Mouse (Mus musculus): ENCODE results near the gene Sestd1.

The Sestd1 gene

GRCm38 (mm10) chr2:77171444-77172240 lies 108.8 kb downstream of the Sestd1 start:
- DNase-seq = peak; percentile 25

- DNase-seq = no peak
These were observed 109.7 kb downstream of the Sestd1 start, which contains the start of gene Ccdc141 for GRCm38 (mm10) chr2:77170633-77171105. Gene Ccdc141, minus strand, starts transcription at chr2:77170636.

- DNase-seq = no peak
These were observed 110.3 kb downstream of the Sestd1 start for GRCm38 (mm10) chr2:77169916-77170632.

- DNase-seq = no peak
These were observed 111.2 kb downstream of the Sestd1 start for GRCm38 (mm10) chr2:77169218-77169617.

GRCm38 (mm10) chr2:77168781-77169180 lies 111.6 kb downstream of the Sestd1 start:
- DNase-seq = no peak

GRCm38 (mm10) chr2:77168081-77168685 lies 112.2 kb downstream of the Sestd1 start:
- DNase-seq = no peak

- DNase-seq = no peak
These were observed 114.0 kb downstream of the Sestd1 start for GRCm38 (mm10) chr2:77166366-77166765.

- DNase-seq = no peak
These were observed 115.7 kb downstream of the Sestd1 start for GRCm38 (mm10) chr2:77164662-77165061.

GRCm38 (mm10) chr2:77163381-77163780 lies 117.0 kb downstream of the Sestd1 start:
- no peak for DNase-seq

- DNase-seq = no peak
These were observed 118.3 kb downstream of the Sestd1 start for GRCm38 (mm10) chr2:77162135-77162534.

GRCm38 (mm10) chr2:77157546-77157945 lies 122.8 kb downstream of the Sestd1 start:
- no peak for DNase-seq

- no peak for DNase-seq
These were observed 126.3 kb downstream of the Sestd1 start for GRCm38 (mm10) chr2:77154080-77154479.

- DNase-seq = no peak
These were observed 129.1 kb downstream of the Sestd1 start for GRCm38 (mm10) chr2:77151255-77151654.

- DNase-seq = no peak
These were observed 130.8 kb downstream of the Sestd1 start for GRCm38 (mm10) chr2:77149576-77149975.

GRCm38 (mm10) chr2:77148215-77148614 lies 132.2 kb downstream of the Sestd1 start:
- no peak for DNase-seq

GRCm38 (mm10) chr2:77146968-77147367 lies 133.4 kb downstream of the Sestd1 start:
- no peak for DNase-seq

- DNase-seq = no peak
These were observed 134.1 kb downstream of the Sestd1 start for GRCm38 (mm10) chr2:77146291-77146690.

GRCm38 (mm10) chr2:77143536-77143935 lies 136.9 kb downstream of the Sestd1 start:
- no peak for DNase-seq

GRCm38 (mm10) chr2:77138879-77139278 lies 141.5 kb downstream of the Sestd1 start:
- no peak for DNase-seq

GRCm38 (mm10) chr2:77134906-77135305 lies 145.5 kb downstream of the Sestd1 start:
- no peak for DNase-seq

GRCm38 (mm10) chr2:77133407-77133806 lies 147.0 kb downstream of the Sestd1 start:
- no peak for DNase-seq
